Mouse (Mus musculus): ENCODE measurements around the gene Fzd1.

Gene Fzd1

DNA sequence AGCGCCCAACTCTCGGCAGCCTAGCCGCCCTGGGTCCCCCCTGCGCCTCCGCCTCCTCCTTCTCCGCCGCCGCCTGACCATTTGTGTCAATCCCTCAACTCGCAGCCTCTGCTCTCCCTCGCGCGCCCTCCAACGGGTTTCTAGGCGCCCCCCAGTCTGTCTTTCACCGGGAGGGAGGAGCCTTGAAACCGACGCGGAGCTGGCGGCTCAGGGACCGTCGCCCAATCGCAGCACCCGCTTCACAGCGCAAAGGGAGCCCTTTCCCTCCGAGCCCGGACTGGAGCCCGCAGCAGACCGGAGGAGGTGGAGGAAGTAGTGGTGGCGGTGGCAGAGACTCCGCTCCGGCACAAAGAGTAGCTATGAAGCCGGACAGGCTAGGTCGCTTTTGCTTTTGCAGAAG lies at the start of gene Fzd1:
TSS of gene Fzd1 (minus strand) at position 134 of the 400 bp plus-strand sequence.
- peak; percentile 6 for DNase-seq

DNA sequence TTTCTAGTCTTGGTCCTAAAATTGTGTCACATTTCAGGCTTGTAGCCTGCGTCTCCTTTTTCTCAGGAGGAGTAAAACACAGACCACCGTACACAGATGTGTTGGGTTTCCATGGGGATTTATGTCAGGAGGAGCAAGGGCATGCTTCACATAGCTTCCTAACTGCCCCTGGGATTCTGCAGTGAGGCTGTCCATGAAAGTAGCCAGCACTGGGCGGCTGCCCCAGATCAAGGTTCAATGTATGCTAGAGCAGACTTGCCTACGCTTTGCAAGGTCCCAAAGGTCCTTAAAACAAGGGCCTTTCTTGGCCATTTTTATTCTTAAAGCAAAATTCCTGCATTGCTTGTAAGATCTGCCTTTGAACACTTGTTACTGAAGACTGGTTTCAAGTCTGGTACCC lies 47.4 kb upstream of the Fzd1 start:
- no peak for DNase-seq

DNA sequence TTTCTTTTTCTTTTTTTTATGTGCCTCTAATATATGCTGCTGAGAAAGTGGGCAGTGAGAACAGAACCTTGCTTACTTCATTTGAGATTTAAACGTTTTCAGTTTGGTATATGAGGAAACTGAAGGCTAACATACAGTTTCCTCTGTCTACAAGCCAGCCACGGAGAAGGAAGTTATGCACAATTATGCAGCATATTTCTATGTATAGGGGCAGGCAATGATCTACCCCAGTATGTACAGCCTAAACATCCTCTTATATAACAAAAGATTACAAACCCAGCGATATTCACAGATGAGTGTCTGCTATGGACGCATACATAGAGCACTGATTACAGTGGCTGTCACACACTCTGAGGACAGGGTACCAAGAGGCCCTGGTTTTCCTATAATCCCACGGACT lies 45.9 kb upstream of the Fzd1 start:
- no peak for DNase-seq

DNA sequence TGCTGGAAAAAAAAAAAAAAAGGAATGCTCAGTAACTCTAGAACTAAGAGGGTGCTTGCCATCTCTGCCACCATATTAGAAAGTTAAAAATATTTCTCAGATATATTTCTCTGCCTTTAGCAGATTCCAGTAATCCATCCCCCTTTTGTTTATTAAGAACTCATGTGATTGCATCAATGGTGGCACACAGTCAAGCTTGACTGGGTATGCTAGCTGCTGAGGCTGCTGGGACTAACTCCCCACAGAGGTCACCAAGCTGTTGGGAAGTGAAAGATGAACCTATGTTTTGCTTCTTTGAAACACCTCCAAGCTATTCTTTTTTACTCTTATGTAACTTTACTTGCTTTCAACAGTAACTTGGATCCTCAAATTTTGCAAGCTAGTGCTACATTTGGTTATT lies 44.1 kb upstream of the Fzd1 start:
- no peak for DNase-seq

DNA sequence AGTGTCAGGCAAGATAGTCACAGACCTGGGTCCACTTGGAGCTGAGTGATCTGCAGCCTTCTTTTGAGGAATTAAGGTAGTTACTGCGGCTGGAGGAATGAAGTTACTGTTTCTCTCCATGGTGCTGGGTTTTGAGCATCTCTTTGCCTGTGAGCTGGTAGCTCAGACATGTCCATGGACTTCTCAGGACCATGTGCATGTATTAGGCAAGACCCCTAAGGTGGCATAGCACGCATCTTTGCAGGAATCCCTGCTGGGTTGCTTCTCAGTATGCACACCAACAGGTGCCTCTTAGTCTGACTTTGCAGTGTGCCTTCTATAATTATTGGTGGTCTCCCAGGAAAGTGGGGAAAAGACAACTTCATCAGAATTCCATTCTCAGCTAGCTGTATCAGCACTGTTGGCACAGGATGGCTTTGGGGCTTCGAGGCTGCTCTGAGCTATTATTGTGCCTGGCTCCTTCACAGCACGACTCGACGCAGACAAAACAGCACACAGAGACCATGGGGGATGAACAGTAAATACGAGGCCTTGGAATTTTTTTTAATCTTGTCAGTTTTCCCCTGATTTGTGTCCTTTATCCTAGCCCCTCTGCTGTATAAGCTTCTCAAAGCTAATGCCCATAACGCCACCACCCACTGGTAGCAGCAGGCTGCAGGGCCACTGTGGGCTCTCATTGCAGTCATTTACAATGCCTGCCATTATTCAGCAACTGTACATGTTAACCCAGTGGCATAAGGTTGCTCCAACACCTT lies 43.4 kb upstream of the Fzd1 start:
- DNase-seq, result no peak

DNA sequence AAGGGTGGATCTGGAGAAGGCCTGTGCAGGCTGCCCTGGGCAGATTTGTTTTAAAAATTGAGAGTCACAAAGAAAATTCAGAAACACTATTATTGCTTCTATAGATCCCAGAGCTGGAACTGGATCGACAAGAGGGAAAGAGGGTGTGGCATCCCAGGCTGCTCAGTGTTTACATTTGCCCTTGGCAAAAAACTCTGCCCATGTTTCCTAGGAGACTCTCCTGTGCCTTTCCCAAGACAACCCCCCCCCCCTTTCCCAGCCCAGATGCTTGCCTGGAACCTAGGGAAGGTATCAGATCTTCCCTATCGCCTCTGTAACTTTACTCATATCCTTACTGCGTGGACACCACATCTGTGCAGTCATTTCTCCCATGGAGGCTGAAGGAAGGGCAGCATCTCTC lies 33.4 kb upstream of the Fzd1 start:
- DNase-seq, result no peak

DNA sequence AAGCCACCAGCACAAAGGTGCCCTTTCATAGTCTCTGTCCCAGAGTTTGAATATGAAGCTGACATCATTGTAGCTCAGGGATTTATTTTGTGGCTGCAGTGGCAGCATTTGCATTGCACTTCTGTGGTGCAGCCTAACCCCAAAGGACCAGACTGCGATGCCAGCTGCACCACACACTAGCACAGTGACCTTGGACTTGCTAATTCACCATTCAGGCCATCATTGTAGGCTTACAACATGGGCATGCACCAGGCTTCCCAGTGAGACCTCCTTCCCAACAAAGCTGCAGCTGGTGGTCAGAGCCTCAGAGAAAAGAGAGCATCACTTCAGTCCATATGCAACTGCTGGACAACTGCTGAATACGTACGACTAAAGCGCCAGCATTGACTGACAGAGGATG lies 32.4 kb upstream of the Fzd1 start:
- DNase-seq, result no peak

DNA sequence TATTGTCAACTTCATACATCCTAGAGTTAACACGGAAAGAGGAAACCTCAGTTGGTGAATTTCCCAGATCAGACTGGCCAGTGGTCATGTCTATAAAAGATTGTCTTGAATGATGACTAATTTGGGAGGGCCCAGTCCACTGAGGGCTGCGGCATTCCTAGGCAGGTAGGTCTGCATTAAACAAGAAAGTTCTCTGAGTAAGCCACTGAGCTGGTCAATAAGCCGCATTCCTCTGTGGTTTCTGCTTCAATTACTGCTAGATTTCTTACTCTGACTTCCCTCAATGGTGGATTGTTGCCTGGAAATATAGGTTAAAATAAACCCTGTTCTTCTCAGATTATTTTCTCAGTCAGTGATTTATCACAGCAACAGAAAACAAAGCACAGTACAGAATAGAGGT lies 30.6 kb upstream of the Fzd1 start:
- DNase-seq, result no peak

DNA sequence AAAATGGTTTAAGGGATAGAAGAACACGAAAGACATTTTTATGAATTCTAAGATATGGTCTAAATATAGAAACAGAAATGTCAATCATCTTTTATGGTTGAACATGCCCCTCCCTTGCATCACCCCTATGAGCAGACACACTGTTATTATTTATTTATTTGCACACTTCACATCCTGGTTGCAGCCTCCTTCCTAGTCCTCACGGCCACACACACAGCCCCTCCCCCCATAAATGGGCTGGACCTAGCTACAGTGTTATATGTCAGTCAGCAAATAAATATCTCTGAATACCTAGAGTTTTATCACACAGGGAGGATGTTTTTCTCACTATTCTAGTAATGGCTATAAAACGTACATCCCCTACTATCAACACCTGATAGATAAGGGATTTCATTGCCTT lies 29.0 kb upstream of the Fzd1 start:
- DNase-seq, result no peak

DNA sequence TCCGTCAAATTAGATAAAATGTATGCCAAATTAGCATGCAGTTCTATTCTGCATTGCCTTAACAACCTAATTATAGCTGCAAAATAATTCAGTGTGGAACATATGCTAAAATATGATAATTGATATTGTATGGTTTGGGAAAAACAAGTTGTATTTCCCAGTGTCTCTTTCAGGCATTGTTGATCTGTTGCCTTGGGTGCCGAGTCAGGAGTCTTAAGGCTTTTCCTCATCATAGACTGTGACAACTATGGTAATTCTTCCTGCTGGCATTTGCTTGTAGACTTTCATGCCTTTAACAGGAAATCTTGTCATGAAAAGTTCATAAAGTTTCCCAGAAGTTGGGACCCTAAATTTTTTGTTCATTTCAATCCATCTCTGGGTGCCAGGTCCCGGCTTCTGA lies 20.4 kb upstream of the Fzd1 start:
- DNase-seq, result no peak

DNA sequence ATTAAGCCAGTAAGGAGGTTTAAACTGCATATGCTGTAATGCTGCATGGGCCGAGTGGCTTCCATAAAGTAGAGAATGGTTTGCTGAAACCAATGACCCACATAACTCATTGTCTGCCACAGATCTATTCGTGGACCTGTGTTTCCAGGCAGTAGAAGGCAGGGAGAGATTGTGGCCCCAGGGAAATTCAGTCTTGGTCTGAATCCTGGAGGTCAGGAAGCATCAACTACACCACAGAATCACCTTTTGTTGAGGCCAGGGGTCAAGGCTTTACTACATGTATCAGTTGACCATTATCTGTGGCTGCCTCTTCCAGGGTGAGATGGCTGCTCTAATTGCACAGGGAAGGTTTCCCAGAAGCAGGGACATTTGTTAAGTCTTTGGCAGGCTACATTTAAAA lies 18.7 kb upstream of the Fzd1 start:
- DNase-seq, result no peak

DNA sequence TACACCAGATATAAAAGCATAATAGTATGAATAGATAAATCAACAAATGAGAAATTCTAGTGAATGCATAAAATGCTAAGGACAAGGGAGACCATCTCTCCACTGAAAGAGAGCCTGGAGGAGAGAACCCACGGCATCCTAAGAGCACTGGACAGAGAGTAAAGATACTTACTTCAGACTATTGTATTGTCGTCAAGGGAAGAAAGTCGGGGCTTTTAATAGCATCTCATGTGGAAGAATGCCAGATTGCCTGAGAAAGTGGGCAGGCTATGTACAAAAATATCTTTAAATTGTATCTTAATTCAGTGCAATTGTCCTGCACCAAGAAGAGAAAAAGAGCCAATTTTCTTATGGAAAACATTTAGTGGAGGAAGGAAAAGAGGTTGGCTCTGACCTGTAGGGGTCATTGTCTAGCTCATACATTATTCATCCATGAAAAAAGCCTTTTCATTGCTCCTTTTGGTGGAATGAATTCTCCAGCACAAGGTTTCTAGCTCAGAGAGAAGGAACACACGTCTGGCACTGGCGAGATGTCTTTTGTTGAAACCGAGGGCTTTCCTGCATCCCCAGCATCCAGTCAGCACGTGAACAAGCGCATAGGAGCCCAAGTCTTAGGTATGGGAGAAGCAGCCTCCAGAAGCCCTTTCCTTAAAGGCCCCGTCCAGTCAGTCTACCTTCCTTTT lies 15.4 kb upstream of the Fzd1 start:
- DNase-seq, result no peak

DNA sequence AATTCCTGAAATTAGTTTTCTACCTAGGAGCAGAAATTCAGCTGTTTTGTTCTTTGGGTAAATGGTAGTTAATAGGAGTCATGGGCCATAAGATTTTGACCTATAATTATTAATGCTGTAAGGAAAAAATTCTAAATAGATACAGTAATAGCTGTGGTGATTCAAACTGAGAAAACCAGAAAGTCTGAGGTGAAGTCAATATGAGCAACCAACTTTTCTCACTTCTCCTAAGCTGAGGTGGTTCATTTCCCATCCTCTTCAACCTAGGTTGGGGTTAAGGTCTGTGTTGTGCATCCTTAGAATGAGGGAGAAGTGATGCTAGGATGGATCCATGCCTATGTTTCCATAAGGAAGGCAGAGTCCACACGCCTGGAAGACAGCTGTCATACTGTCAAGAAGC lies 12.8 kb upstream of the Fzd1 start:
- no peak for DNase-seq

DNA sequence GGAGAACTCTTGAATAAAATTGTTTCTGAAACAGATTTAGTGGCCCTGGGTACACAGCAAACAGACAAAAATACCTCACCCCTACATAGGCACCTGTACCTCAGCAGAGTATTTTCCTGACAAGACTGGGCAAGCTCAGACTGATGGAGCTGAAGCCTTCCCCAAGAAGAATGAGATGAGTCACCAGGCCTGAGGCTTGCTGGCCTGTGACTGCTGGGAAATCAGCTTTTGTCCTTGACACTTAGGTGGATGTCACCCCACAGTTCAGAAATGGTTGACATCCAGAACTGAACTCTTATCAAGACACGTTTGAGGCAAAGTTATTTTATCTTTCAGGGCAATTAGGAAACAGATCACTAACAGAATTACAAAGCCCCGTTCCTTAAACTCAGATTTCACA lies 10.1 kb upstream of the Fzd1 start:
- DNase-seq, result no peak

DNA sequence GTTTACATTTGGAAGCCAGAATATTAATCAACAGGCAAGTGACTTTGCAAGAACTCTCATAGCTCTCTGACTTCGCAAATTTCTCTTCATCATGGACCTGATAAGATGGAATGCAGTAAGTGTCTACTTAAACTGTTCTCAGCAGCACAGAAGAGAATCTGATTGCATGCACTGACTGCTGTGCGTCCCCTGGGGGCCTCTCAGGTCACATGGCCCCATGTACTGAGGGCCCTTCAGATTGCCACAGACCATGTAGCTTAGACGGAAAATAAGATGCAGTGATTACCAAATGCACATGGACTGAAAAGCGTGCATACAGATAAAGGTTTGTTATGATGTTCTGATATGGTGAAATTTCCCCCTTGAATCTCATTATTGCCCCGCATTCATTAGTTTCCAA lies 8.9 kb upstream of the Fzd1 start:
- no peak for DNase-seq

DNA sequence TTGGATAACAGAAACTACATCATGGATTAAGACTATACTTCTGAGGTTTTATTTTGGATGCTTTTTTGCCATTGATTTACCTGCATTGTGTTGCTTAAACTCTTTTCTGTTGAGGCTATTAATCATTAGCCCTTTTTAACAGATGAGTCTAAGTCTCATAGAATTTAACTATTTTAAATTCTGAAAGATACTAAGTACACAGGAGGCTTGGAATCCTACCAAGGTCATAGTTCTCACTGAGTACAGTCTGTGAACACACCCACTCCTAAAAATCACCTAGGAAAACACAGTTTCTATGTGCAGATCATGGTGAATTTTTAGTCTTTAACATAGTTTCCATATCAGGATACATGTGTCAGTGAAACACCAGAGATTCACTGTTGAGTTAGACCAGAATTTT lies 4.1 kb upstream of the Fzd1 start:
- DNase-seq, result no peak

DNA sequence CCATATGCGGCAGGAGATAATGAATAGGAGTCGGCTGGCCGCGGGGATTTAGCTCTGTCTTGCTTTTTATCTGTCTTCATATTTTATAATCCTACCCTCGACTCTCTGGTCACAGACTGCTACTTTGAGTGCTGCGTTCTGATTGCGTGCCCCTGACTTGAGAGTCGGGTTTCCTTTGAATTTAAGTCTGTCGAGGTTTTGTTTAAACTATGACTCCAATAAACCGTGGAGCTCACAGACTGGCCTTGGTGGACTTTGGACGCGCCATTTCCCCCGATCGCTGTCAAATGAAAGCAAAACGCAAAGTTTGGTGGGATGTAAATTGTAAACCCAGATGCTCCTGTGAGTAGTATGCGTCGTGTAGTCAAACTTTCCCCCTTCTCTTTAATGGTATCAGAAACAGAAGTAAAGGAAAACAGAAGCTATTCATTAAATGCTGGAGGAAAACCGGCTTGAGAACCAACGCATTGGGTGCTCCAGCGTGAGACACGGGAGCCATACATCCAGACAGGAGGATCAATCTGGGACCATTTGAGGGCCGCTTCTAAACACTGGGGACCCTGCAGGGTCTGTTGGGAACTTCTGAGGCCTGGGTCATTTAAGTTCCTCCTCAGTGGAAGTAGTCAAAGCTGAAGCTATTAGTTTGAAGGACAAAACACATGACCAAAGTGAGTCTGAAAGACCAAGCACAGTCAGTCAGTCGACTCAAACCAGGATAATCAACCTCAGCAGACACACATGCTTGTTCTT lies 671 bp upstream of the Fzd1 start:
- no peak for DNase-seq

DNA sequence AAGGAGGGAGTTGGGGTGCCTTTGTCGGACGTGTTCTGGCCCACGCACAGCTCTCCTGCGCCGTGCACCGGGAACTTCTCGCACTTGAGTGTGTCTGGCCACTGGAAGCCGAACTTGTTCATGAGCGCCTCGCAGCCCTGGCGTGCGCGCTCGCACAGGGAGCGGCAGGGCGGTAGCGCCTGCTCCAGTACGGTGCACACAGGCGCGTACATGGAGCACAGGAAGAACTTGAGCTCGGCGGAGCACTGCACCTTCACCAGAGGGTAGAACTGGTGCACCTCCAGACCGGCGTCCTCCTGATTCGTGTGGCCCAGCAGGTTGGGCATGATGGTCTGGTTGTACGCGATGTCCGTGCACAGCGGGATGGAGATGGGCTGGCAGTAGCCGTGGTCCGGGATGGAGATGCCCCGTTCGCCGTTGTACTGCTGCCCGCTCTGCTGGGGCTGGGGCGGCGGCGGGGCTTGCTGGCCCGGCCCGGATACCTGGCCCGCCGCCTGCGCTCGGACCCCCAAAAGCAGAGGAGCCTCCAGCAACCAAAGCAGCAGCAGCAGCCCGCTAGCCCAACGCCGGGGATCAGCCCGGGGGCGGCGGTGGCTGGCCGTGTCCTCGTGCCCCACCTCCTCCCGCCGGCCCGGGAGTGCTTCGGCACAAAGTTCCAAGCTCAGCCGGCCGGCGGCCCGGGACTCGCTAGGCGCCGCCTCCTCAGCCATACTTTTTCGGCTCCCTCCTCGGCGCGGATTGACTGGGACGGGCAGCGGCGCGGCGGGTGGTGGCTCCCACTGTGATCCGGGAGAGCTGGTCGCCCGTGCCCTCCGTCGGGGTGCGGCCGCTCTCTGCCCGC lies 744 bp downstream of the Fzd1 start:
- no peak for DNase-seq

DNA sequence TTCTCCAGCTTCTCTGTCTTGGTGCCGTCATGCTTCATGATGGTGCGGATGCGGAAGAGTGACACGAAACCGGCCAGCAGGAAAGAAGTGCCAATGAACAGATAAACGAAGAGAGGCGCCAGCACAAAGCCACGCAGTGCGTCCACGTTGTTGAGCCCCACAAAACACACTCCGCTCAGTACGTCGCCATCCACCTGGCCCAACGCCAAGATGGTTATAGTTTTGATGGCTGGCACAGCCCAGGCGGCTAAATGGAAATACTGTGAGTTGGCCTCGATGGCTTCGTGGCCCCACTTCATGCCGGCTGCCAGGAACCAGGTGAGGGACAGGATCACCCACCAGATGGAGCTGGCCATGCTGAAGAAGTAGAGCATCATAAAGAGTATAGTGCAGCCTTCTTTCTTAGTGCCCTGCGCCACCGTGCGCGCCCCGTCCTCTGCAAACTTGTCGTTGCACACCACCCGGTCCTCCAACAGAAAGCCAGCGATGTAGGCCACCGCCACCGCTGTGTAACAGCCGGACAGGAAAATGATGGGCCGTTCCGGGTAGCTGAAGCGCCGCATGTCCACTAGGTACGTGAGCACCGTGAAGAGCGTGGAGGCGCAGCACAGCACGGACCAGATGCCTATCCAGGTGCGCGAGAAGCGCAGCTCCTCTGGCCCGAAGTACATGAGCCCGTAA lies 1.7 kb downstream of the Fzd1 start:
- no peak for DNase-seq

DNA sequence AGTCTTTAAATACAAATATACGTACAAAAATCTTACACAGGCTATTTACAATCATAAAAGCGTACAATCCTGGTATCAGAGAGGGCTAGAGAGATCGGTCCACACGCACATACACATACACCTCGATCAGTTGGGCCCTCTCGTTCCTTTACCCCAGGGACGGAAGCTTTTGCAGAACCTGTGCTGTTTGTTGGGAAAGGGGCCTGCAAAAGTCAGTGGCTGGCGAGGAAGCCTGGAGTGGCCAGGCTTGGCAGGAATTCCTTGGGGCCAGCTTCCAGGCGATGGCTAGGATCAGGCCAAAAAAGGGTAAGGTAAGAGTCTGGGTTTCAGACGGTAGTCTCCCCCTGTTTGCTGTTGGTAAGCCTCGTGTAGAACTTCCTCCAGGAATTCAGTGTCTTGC lies 2.5 kb downstream of the Fzd1 start:
- DNase-seq, result no peak

DNA sequence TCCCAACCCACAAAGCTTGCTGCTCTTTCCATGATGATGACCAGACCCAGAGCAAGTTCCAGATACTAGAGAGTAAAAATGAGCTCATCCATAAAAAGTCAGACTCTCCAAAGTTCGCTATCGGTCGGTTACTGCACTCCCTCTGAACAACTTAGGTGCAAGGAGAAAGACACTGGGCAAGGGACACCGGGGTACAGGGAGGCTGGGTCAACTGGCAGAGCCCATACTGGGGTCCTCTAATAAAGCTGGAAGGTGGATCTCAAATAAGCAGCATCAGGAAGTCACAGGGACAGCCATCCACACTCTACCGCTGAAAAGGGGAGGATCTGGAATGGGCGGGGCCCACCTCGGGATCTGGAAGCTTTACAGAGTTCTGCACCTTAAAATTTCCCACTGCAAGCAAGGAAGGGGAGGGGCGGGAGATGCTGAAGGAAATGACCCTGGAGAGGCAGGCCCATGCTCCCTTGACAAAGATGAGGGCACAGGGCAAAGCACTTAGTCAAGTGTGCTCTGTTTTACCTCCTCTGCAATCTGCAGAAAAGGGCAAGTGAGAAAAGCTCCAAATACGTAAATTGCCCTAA lies 3.0 kb downstream of the Fzd1 start:
- no peak for DNase-seq

DNA sequence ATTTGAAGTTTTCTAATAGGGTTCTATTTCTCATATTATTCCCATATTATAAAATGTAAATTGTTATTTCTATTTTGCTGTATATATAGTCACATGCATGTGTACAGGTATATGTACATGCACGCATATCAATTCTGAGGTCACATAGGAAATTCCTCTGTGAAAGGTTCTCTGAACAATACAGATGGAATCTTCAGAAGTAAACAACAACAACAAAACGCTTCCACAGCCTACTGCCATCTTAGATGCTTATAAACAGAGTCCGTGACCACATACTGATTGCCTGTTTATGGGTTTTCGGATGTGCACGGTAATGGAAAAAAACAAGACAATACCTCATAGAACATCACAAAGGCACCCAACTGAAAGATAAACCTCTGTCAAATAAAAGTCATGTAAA lies 4.7 kb downstream of the Fzd1 start:
- no peak for DNase-seq
